Mouse (Mus musculus) lung, embryonic 15.5 days (tissue): Measurements from ENCODE around the gene 1810062G17Rik. TPM values are rescaled to one million over a fixed set of nuclear protein-coding genes. Genes with fewer than 3 reads are reported as not detected.

ENCODE experiments used
- ATAC-seq: fragments of 200-750 bp; cut with Nextera tagmentation; 2 replicates; pipeline ENCODE4 v1.8.0; 2017; ENCODE audit warnings: moderate number of reproducible peaks, borderline replicate concordance; ENCODE audit not compliant: low FRiP score, low TSS enrichment; ENCODE audit errors: extremely low read depth
- H3K27ac ChIP-seq: fragments of 300-500 bp; sonication (generic); 2 replicates; pipeline ENCODE4 v1.5.1; 2015; ENCODE audit warnings: moderate library complexity, mild to moderate bottlenecking, inconsistent platforms
- H3K27me3 ChIP-seq: fragments of 300-500 bp; sonication (generic); 2 replicates; pipeline ENCODE4 v1.6.1; 2015; ENCODE audit warnings: inconsistent platforms
- H3K36me3 ChIP-seq: fragments of 300-500 bp; sonication (generic); 2 replicates; pipeline ENCODE4 v1.6.1; 2015; ENCODE audit warnings: inconsistent platforms
- H3K4me1 ChIP-seq: fragments of 300-500 bp; sonication (generic); 2 replicates; pipeline ENCODE4 v1.6.1; 2015; ENCODE audit warnings: inconsistent platforms
- H3K4me2 ChIP-seq: fragments of 300-500 bp; sonication (generic); 2 replicates; pipeline ENCODE4 v1.6.1; 2015; ENCODE audit warnings: inconsistent platforms, mild to moderate bottlenecking, moderate library complexity
- H3K4me3 ChIP-seq: fragments of 300-500 bp; sonication (generic); 2 replicates; pipeline ENCODE4 v1.5.1; 2015; ENCODE audit warnings: mild to moderate bottlenecking, inconsistent platforms
- H3K9ac ChIP-seq: fragments of 300-500 bp; sonication (generic); 2 replicates; pipeline ENCODE4 v1.6.1; 2015; ENCODE audit warnings: inconsistent platforms
- H3K9me3 ChIP-seq: fragments of 300-500 bp; sonication (generic); 2 replicates; pipeline ENCODE4 v1.6.1; 2016; ENCODE audit warnings: inconsistent platforms
- WGBS: fragments of 180-500 bp; shearing (Covaris S2); methylation state at CpG from one replicate; pipeline ENCODE4 v1.1.7; 2015; 5-methylcytosine and 5-hydroxymethylcytosine counted together
- microRNA-seq: library from miRNA; unstranded; fragments of <30 nt; microRNA quantifications from one replicate; pipeline ENCODE4, GENCODE M21; 2016
- polyA plus RNA-seq: library from polyadenylated mRNA; unstranded; fragments of >200 nt; fragmentation: Nextera tagmentation; extraction: Ambion mirVana; gene quantifications from 2 replicates; pipeline ENCODE4 v1.2.1, GENCODE M21; 2015

The 1810062G17Rik gene
- polyA plus RNA-seq, 1 experiment from 2014 or later: 2.6 TPM

DNA sequence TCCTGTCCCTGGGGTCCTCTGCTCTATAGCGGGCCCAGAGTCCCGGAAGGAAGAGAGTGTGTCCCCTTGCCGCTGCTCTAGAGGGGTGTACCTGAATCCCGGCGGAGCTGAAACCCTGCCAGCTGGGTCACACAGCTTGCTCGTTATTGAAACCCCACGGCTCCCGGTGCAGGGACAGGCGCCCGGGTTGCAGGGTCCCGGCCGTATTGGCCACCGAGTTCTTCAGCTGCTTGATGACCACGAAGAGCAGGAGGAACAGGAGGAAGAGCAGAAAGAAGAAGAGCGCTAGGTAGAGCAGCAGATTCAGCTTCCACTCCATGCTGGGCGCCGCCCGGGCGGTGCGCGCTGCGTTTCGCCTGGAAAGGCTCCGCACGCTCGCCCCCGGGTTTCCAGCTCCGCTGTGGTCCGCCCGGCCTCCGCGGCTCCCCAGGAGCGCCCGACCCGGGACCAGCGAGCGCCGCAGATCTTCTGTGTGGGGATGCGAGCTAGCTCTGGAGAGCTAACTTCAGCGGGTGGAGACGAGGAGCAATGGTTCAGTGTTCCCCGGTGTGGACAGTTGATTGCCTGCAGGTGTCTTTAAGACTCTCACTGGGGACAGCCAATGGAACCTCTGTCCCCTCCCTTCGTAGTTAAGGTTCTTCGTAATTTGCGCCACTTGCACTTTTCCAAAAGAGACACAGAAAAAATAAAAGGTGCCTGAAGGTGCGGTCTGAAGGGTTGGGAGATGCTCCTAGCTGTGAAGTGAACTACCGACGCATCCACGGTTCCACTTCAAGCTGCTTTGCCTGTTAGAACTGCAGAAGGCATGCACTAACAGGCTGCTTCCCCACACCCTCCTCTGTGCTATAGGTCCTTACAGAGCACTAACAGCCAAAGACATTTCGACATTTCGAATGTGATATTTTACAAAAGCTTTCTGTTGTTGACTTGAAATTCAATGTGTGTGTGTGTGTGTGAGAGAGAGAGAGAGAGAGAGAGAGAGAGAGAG lies 45.6 kb downstream of the 1810062G17Rik start, which contains the start of gene Gm11549:
Gene Gm11549 (minus strand): TSS at position 741 of the 988 bp plus-strand sequence.
- WGBS: 2% methylated on average over 51 of the region's 51 CpGs
- H3K9ac ChIP-seq: peak within 1 kb of the TSS; percentile 37
- H3K27me3 ChIP-seq: peaks cover 39% of the 10 kb centered on the region

DNA sequence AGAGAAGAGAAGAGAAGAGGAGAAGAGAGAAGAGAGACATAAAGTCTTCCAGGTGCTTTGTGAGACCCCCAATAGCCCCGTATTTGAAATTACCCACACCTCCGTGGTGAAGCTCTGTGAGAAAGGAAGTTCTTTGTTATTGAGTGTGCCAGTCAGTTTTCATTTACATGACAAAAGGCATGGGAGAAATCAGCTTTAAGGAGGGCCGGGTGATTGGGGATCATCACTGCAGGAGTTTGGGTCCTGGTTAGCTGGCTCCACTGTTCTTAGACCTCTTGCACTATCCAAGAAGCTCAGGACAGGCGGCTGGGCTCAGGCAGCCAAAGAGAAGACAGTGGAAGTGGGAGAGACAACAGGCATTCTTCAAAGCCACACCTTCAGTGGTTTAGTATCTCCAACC lies 46.4 kb downstream of the 1810062G17Rik start:
- Histone ChIP-seq H3K27me3 (peaks cover 39% of the 10 kb centered on the region), H3K36me3 (no peaks in the 10 kb centered on the region), H3K27ac (no peak overlapping the region), H3K4me1 (peaks cover 9% of the 10 kb centered on the region), H3K9me3 (no peaks in the 10 kb centered on the region), H3K4me3 (no peak overlapping the region), H3K9ac (no peak overlapping the region), H3K4me2 (no peak overlapping the region)
- ATAC-seq: no peak
- 19% methylated on average over 4 of the region's 4 CpGs for WGBS

More for the DNA sequence above, 45.6 kb downstream of the 1810062G17Rik start, which contains the start of gene Gm11549:
- H3K4me2 ChIP-seq: peak within 1 kb of the TSS; percentile 90
- H3K9me3 ChIP-seq: no peaks in the 10 kb centered on the region
- no peaks in the 10 kb centered on the region for H3K36me3 ChIP-seq
- peaks cover 9% of the 10 kb centered on the region for H3K4me1 ChIP-seq
- H3K4me3 ChIP-seq: peak within 1 kb of the TSS; percentile 47
- peak; percentile 35; the same call in 1 of the 2 replicates for ATAC-seq
- no peak within 1 kb of the TSS for H3K27ac ChIP-seq

DNA sequence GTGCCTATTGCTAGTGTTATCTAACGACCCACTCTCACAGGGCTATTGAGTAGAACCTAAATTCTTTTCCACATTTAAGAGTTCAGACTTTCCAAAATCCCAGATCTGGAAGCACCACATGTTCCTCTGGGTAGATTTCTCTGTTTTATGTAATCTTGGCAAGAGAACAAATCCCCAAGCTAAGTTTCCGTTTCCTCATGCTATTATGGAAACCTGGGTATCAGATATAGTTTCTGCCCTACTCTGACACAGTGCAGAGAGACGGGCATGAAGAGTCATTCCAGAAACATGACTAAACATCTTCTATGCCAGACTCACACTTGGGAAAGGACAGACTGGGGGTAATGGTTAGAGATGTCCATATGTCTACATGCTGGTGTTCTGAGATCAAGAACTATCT lies 48.7 kb downstream of the 1810062G17Rik start:
- WGBS: 63% methylated on average over 3 of the region's 3 CpGs
- no peak overlapping the region for H3K27ac ChIP-seq
- peaks cover 35% of the 10 kb centered on the region for H3K27me3 ChIP-seq
- H3K9me3 ChIP-seq: no peaks in the 10 kb centered on the region
- peaks cover 9% of the 10 kb centered on the region for H3K4me1 ChIP-seq
- no peaks in the 10 kb centered on the region for H3K36me3 ChIP-seq
- no peak overlapping the region for H3K4me2 ChIP-seq
- H3K9ac ChIP-seq: no peak overlapping the region
- no peak for ATAC-seq
- H3K4me3 ChIP-seq: no peak overlapping the region

DNA sequence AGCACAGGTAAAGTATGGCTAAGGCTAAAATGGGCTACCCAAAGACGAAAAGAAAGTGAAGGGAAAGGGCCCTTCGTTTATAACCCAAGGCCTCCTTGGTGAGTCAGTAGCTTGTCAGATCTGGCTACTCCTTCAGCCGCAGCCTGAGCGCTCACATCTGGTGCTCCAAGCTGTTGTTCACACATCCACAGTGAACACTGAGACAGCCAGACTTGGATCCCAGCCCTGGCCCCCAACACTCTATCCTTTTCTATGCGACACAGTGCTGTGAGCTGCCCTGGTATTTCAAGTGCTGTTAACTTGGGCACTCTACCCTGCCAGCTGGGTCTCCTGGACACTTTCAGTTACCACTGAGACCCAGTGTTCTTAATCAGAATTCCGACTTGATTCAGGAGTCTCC lies 54.6 kb downstream of the 1810062G17Rik start:
- Histone ChIP-seq H3K4me2 (no peak overlapping the region), H3K4me3 (no peak overlapping the region), H3K9ac (no peak overlapping the region), H3K27me3 (no peaks in the 10 kb centered on the region), H3K36me3 (no peaks in the 10 kb centered on the region), H3K27ac (peak overlapping the region; percentile 21), H3K4me1 (peaks cover 30% of the 10 kb centered on the region), H3K9me3 (no peaks in the 10 kb centered on the region)
- ATAC-seq: peak; percentile 88; the same call in 1 of the 2 replicates
- WGBS: 38% methylated on average over 6 of the region's 6 CpGs

DNA sequence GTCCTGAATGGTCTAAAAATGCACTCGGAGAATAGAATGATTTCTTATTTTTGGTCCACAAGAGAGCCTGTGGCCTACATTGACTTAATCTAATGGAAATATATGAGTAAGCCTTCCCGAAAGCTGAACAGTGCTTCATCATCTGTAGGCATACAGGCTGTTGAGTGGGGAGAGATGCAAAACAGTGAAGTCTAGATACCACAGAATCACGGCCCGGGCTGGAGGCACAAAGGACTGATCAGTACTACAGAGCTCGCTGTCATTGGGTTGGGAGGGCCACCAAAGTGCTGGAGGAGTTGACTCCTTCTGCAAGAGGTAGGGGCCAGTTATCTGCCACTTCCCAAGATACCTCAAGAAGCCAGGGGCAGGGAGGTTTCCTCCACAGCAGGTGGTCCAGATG lies 55.0 kb downstream of the 1810062G17Rik start:
- no peak overlapping the region for H3K4me3 ChIP-seq
- H3K36me3 ChIP-seq: no peaks in the 10 kb centered on the region
- H3K4me1 ChIP-seq: peaks cover 30% of the 10 kb centered on the region
- peak overlapping the region; percentile 21 for H3K27ac ChIP-seq
- ATAC-seq: peak; percentile 12; the same call in 1 of the 2 replicates
- no peaks in the 10 kb centered on the region for H3K9me3 ChIP-seq
- H3K9ac ChIP-seq: no peak overlapping the region
- no peak overlapping the region for H3K4me2 ChIP-seq
- no peaks in the 10 kb centered on the region for H3K27me3 ChIP-seq
- WGBS: 58% methylated on average over 5 of the region's 5 CpGs

DNA sequence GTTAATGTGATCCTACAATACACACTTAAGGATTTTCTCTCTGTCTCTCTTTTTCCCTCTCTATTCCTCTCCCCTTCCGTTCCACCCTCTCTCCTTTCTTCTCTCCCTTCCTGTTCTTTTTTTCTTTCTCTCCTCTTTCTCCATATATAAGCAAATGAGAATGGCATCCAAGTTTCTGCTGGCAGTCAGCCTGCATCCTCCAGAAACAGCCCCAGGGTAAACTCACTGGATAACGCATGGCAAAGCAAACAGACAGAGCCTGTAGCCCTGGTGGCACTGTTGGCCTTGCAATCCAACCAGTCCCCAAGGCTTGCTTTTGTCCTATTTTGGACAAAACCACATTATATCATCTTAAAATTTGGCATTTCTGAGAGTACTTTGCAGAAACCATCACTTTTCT lies 55.5 kb downstream of the 1810062G17Rik start:
- no peaks in the 10 kb centered on the region for H3K36me3 ChIP-seq
- ATAC-seq: no peak
- H3K27me3 ChIP-seq: no peaks in the 10 kb centered on the region
- H3K4me1 ChIP-seq: peaks cover 30% of the 10 kb centered on the region
- H3K27ac ChIP-seq: no peak overlapping the region
- H3K4me2 ChIP-seq: no peak overlapping the region
- 28% methylated on average over 2 of the region's 2 CpGs for WGBS
- H3K4me3 ChIP-seq: no peak overlapping the region
- H3K9me3 ChIP-seq: no peaks in the 10 kb centered on the region
- no peak overlapping the region for H3K9ac ChIP-seq

Small RNAs within 50 kb of the gene (microRNA-seq; reads per million reads assigned to microRNA genes)
- 0.74 reads per million for gene Mir7009

Other genes starting within 250 kb of the 1810062G17Rik start
- gene Anxa5, start within 50 bp of the 1810062G17Rik start, polyA plus RNA-seq: 442 and 480 TPM in 2 replicates
- gene Gm11549, start 45.9 kb downstream of the 1810062G17Rik start, polyA plus RNA-seq: 0.10 and 0.17 TPM in 2 replicates
- gene Exosc9, start 76.7 kb downstream of the 1810062G17Rik start, polyA plus RNA-seq: 61.2 and 66.1 TPM in 2 replicates
- gene Ccna2, start 96.2 kb downstream of the 1810062G17Rik start, polyA plus RNA-seq: 215 and 219 TPM in 2 replicates
- gene Bbs7, start 137.5 kb downstream of the 1810062G17Rik start, polyA plus RNA-seq: 17.5 and 17.6 TPM in 2 replicates
- 2.3 and 3.3 TPM in 2 replicates for gene Trpc3, start 214.2 kb downstream of the 1810062G17Rik start, polyA plus RNA-seq